Mouse (Mus musculus) small intestine, adult 2 months (tissue): ENCODE data around the gene Prtn3.
"Not testable (repeated sequence)": the region's sequence is repeated elsewhere in the genome, so short reads cannot be mapped to it uniquely, and the experiment has no call there.

Experiments
- CTCF ChIP-seq: fragments of 200-500 bp; IDR thresholded peaks from 2 replicates; pipeline ENCODE4 v1.5.1; 2012; ENCODE audit warnings: low read depth, mild to moderate bottlenecking, control low read depth, inconsistent platforms, low read length, moderate library complexity, mixed read lengths; ENCODE audit not compliant: insufficient replicate concordance, insufficient read length; ENCODE audit errors: extremely low read depth
- POLR2A ChIP-seq: fragments of 200-500 bp; IDR thresholded peaks from 2 replicates; pipeline ENCODE4 v1.6.1; 2012; ENCODE audit warnings: low read depth, mild to moderate bottlenecking, control low read depth, inconsistent platforms, low read length, moderate library complexity

- peak; percentile 77 for TF ChIP-seq CTCF
- not testable (repeated sequence) for TF ChIP-seq POLR2A
These were observed 18.3 kb downstream of the Prtn3 start for GRCm38 (mm10) chr10:79892451-79893118.
